Mouse (Mus musculus) limb, embryonic 14.5 days (tissue): ENCODE data around the gene Zglp1. TPM values are rescaled to one million over a fixed set of nuclear protein-coding genes. Genes with fewer than 3 reads are reported as not detected.

ENCODE experiments used
- ATAC-seq: fragments of 200-750 bp; cut with Nextera tagmentation; 2 replicates; pipeline ENCODE4 v1.8.0; 2017; ENCODE audit warnings: low read depth, moderate number of reproducible peaks, moderate TSS enrichment; ENCODE audit not compliant: low FRiP score
- DNase-seq: peaks from one replicate; pipeline ENCODE4 v3.0.0-alpha.2; 2015; ENCODE audit warnings: low spot score
- H3K27ac ChIP-seq: fragments of 300-500 bp; sonication (generic); replicated peaks from 2 replicates; pipeline ENCODE4 v1.5.1; 2014; ENCODE audit warnings: low read depth, mild to moderate bottlenecking, low read length, moderate library complexity, mixed read lengths
- H3K27me3 ChIP-seq: fragments of 300-500 bp; sonication (generic); 2 replicates; pipeline ENCODE4 v1.6.1; 2014; ENCODE audit warnings: low read length, mixed read lengths; ENCODE audit not compliant: control insufficient read depth, insufficient read depth
- H3K36me3 ChIP-seq: fragments of 300-500 bp; sonication (generic); 2 replicates; pipeline ENCODE4 v1.6.1; 2014; ENCODE audit warnings: mild to moderate bottlenecking, low read length, moderate library complexity, mixed read lengths; ENCODE audit not compliant: control insufficient read depth, insufficient read depth
- H3K4me1 ChIP-seq: fragments of 300-500 bp; sonication (generic); 2 replicates; pipeline ENCODE4 v1.6.1; 2014; ENCODE audit warnings: antibody characterized with exemption, low read length, mixed read lengths; ENCODE audit not compliant: control insufficient read depth, insufficient read depth
- H3K4me2 ChIP-seq: fragments of 300-500 bp; sonication (generic); replicated peaks from 2 replicates; pipeline ENCODE4 v1.6.1; 2014; ENCODE audit warnings: low read depth, mild to moderate bottlenecking, low read length, moderate library complexity; ENCODE audit not compliant: severe bottlenecking
- H3K4me3 ChIP-seq: fragments of 300-500 bp; sonication (generic); replicated peaks from 2 replicates; pipeline ENCODE4 v1.5.1; 2014; ENCODE audit warnings: low read length
- H3K9ac ChIP-seq: fragments of 300-500 bp; sonication (generic); 2 replicates; pipeline ENCODE4 v1.6.1; 2014; ENCODE audit warnings: mild to moderate bottlenecking, low read depth, low read length, moderate library complexity; ENCODE audit not compliant: severe bottlenecking
- H3K9me3 ChIP-seq: fragments of 300-500 bp; sonication (generic); 2 replicates; pipeline ENCODE4 v1.6.1; 2016; ENCODE audit warnings: low read length; ENCODE audit not compliant: control insufficient read depth
- POLR2A ChIP-seq: fragments of 200-500 bp; IDR thresholded peaks from 2 replicates; pipeline ENCODE4 v1.8.0; 2012; ENCODE audit warnings: inconsistent platforms, mild to moderate bottlenecking, moderate library complexity, borderline replicate concordance; ENCODE audit not compliant: insufficient read depth, insufficient read length; ENCODE audit errors: extremely low read depth
- WGBS: fragments of 180-500 bp; shearing (Covaris S2); extraction: QIAGEN DNeasy Blood & Tissue Kit; methylation state at CpG from one replicate; pipeline ENCODE4 v1.1.7; 2014; 5-methylcytosine and 5-hydroxymethylcytosine counted together
- microRNA counts: library from miRNA; unstranded; fragments of <30 nt; microRNA quantifications from one replicate; lab custom pipeline; 2016
- microRNA-seq: library from miRNA; unstranded; fragments of <30 nt; microRNA quantifications from one replicate; pipeline ENCODE4, GENCODE M21; 2016
- polyA plus RNA-seq, 2 experiments: library from polyadenylated mRNA; depleted of rRNA in 1 of 2; stranded (reverse) in 1 of 2; unstranded in 1 of 2; fragments of >200 nt; fragmentation: Nextera tagmentation in 1 of 2; extraction: Ambion mirVana in 1 of 2; gene quantifications; 2 replicates each; pipeline versions ENCODE4 v1.2.1 to v1.2.3; 2012 to 2014

Zglp1 gene
- polyA plus RNA-seq, 2 experiments: 1.4 TPM; not detected in 1

- H3K36me3 ChIP-seq: no peaks in the 10 kb centered on the region
- H3K27ac ChIP-seq: no peak overlapping the region
- no peaks in the 10 kb centered on the region for H3K9me3 ChIP-seq
- H3K4me2 ChIP-seq: no peak overlapping the region
- H3K4me1 ChIP-seq: 0 out of 2 replicates have a peak, but pooled peaks cover 8% of the 10 kb centered on the region
- H3K27me3 ChIP-seq: peaks cover 33% of the 10 kb centered on the region
- DNase-seq: no peak
- TF ChIP-seq POLR2A: no peak
- H3K9ac ChIP-seq: no peak overlapping the region
- 90% methylated on average over 2 of the region's 2 CpGs for WGBS
- ATAC-seq: no peak
- no peak overlapping the region for H3K4me3 ChIP-seq
These were observed 48.3 kb downstream of the Zglp1 start for GRCm38 (mm10) chr9:21018600-21018999.

GRCm38 (mm10) chr9:21017177-21017575 lies 49.7 kb downstream of the Zglp1 start:
- H3K4me3 ChIP-seq: peak overlapping the region; percentile 41
- no peak overlapping the region for H3K27ac ChIP-seq
- DNase-seq: no peak
- no peaks in the 10 kb centered on the region for H3K9me3 ChIP-seq
- no peaks in the 10 kb centered on the region for H3K36me3 ChIP-seq
- no peak for TF ChIP-seq POLR2A
- WGBS: 31% methylated on average over 4 of the region's 4 CpGs
- H3K4me2 ChIP-seq: peak overlapping the region; percentile 25
- peaks cover 33% of the 10 kb centered on the region for H3K27me3 ChIP-seq
- no peak overlapping the region for H3K9ac ChIP-seq
- H3K4me1 ChIP-seq: 0 out of 2 replicates have a peak, but pooled peaks cover 8% of the 10 kb centered on the region
- ATAC-seq: no peak

GRCm38 (mm10) chr9:21016331-21017176 lies 50.3 kb downstream of the Zglp1 start:
- ATAC-seq (no peak), DNase-seq (no peak)
- H3K4me3 ChIP-seq: peak overlapping the region; percentile 41
- H3K4me1 ChIP-seq: 0 out of 2 replicates have a peak, but pooled peaks cover 8% of the 10 kb centered on the region
- H3K27ac ChIP-seq: no peak overlapping the region
- H3K9me3 ChIP-seq: no peaks in the 10 kb centered on the region
- H3K27me3 ChIP-seq: peaks cover 33% of the 10 kb centered on the region
- no peaks in the 10 kb centered on the region for H3K36me3 ChIP-seq
- peak overlapping the region; percentile 48; the same call in 1 of the 2 replicates for H3K9ac ChIP-seq
- 4% methylated on average over 17 of the region's 17 CpGs for WGBS
- TF ChIP-seq POLR2A: no peak
- H3K4me2 ChIP-seq: peak overlapping the region; percentile 65

- Histone ChIP-seq H3K4me3 (peak within 1 kb of the TSS; percentile 41), H3K27ac (no peak within 1 kb of the TSS), H3K9me3 (no peaks in the 10 kb centered on the region), H3K4me1 (0 out of 2 replicates have a peak, but pooled peaks cover 8% of the 10 kb centered on the region), H3K4me2 (peak within 1 kb of the TSS; percentile 65), H3K9ac (peak within 1 kb of the TSS; percentile 48), H3K36me3 (no peaks in the 10 kb centered on the region), H3K27me3 (peaks cover 33% of the 10 kb centered on the region)
- WGBS: 0% methylated on average over 28 of the region's 30 CpGs
- ATAC-seq: peak; percentile 32; the same call in 1 of the 2 replicates
- DNase-seq: no peak
- no peak for TF ChIP-seq POLR2A
These were observed 51.2 kb downstream of the Zglp1 start, which contains the start of gene Icam1 for GRCm38 (mm10) chr9:21015571-21016130. Icam1 (plus strand) TSS chr9:21015985.

- TF ChIP-seq POLR2A: no peak
- peak overlapping the region; percentile 65 for H3K4me2 ChIP-seq
- no peak overlapping the region for H3K27ac ChIP-seq
- 0 out of 2 replicates have a peak, but pooled peaks cover 8% of the 10 kb centered on the region for H3K4me1 ChIP-seq
- no peaks in the 10 kb centered on the region for H3K36me3 ChIP-seq
- H3K9me3 ChIP-seq: no peaks in the 10 kb centered on the region
- DNase-seq (no peak), ATAC-seq (peak; percentile 44; the same call in 1 of the 2 replicates)
- H3K4me3 ChIP-seq: peak overlapping the region; percentile 41
- WGBS: 4% methylated on average over 29 of the region's 29 CpGs
- peak overlapping the region; percentile 48 for H3K9ac ChIP-seq
- H3K27me3 ChIP-seq: peaks cover 33% of the 10 kb centered on the region
These were observed 52.0 kb downstream of the Zglp1 start for GRCm38 (mm10) chr9:21014691-21015570.

MicroRNAs encoded within 50 kb of the gene (microRNA counts, 519-probe panel; counts per million panel counts)
- microRNA mmu-miR-1900 (lab: Ali Mortazavi, UCI): 3,093 counts per million, percentile 58 among the panel's probes with 10 or more counts

Small RNA genes lying within 50 kb of the gene (microRNA-seq; reads per million reads assigned to microRNA genes)
- not detected for gene Mir1900
- not detected for gene Mir7082

Other genes starting within 250 kb of the Zglp1 start
- not detected in 2 replicates for gene Rdh8, start 248.6 kb downstream of the Zglp1 start, polyA plus RNA-seq (2012; rRNA removed)
- gene Rdh8, start 248.6 kb downstream of the Zglp1 start, polyA plus RNA-seq (2014; fragmentation: Nextera tagmentation; extraction: Ambion mirVana): not detected in 2 replicates
- gene A230050P20Rik, start 198.5 kb downstream of the Zglp1 start, polyA plus RNA-seq (2012; rRNA removed): 25.4 and 35.2 TPM in 2 replicates
- gene A230050P20Rik, start 198.5 kb downstream of the Zglp1 start, polyA plus RNA-seq (2014; fragmentation: Nextera tagmentation; extraction: Ambion mirVana): 4.5 and 4.7 TPM in 2 replicates
- gene Angptl6, start 187.4 kb downstream of the Zglp1 start, polyA plus RNA-seq (2012; rRNA removed): 3.1 and 4.0 TPM in 2 replicates
- 2.4 and 4.3 TPM in 2 replicates for gene Angptl6, start 187.4 kb downstream of the Zglp1 start, polyA plus RNA-seq (2014; fragmentation: Nextera tagmentation; extraction: Ambion mirVana)
- 147 and 175 TPM in 2 replicates for gene Ppan, start 178.9 kb downstream of the Zglp1 start, polyA plus RNA-seq (2012; rRNA removed)
- 79.8 and 82.7 TPM in 2 replicates for gene Ppan, start 178.9 kb downstream of the Zglp1 start, polyA plus RNA-seq (2014; fragmentation: Nextera tagmentation; extraction: Ambion mirVana)
- 167 and 179 TPM in 2 replicates for gene Eif3g, start 168.5 kb downstream of the Zglp1 start, polyA plus RNA-seq (2012; rRNA removed)
- 287 and 289 TPM in 2 replicates for gene Eif3g, start 168.5 kb downstream of the Zglp1 start, polyA plus RNA-seq (2014; fragmentation: Nextera tagmentation; extraction: Ambion mirVana)
- gene Dnmt1, start 107.2 kb downstream of the Zglp1 start, polyA plus RNA-seq (2012; rRNA removed): 115 and 118 TPM in 2 replicates
- gene Dnmt1, start 107.2 kb downstream of the Zglp1 start, polyA plus RNA-seq (2014; fragmentation: Nextera tagmentation; extraction: Ambion mirVana): 60.9 and 62.0 TPM in 2 replicates
- 28.3 and 37.6 TPM in 2 replicates for gene S1pr2, start 90.3 kb downstream of the Zglp1 start, polyA plus RNA-seq (2012; rRNA removed)
- gene S1pr2, start 90.3 kb downstream of the Zglp1 start, polyA plus RNA-seq (2014; fragmentation: Nextera tagmentation; extraction: Ambion mirVana): 59.9 and 67.9 TPM in 2 replicates
- 89.0 and 114 TPM in 2 replicates for gene Mrpl4, start 64.4 kb downstream of the Zglp1 start, polyA plus RNA-seq (2012; rRNA removed)
- gene Mrpl4, start 64.4 kb downstream of the Zglp1 start, polyA plus RNA-seq (2014; fragmentation: Nextera tagmentation; extraction: Ambion mirVana): 115 and 118 TPM in 2 replicates
- 15.5 and 16.6 TPM in 2 replicates for gene Icam1, start 51.1 kb downstream of the Zglp1 start, polyA plus RNA-seq (2012; rRNA removed)
- gene Icam1, start 51.1 kb downstream of the Zglp1 start, polyA plus RNA-seq (2014; fragmentation: Nextera tagmentation; extraction: Ambion mirVana): 18.3 and 21.2 TPM in 2 replicates
- gene Icam4, start 37.7 kb downstream of the Zglp1 start, polyA plus RNA-seq (2012; rRNA removed): 0.26 and 0.47 TPM in 2 replicates
- gene Icam4, start 37.7 kb downstream of the Zglp1 start, polyA plus RNA-seq (2014; fragmentation: Nextera tagmentation; extraction: Ambion mirVana): 0.99 and 1.3 TPM in 2 replicates
- gene Icam5, start 35.0 kb downstream of the Zglp1 start, polyA plus RNA-seq (2012; rRNA removed): 0.23 and 0.34 TPM in 2 replicates
- 0.08 and 0.11 TPM in 2 replicates for gene Icam5, start 35.0 kb downstream of the Zglp1 start, polyA plus RNA-seq (2014; fragmentation: Nextera tagmentation; extraction: Ambion mirVana)
- gene Gm49373, start 6.0 kb upstream of the Zglp1 start, polyA plus RNA-seq (2012; rRNA removed): 1.8 and 1.9 TPM in 2 replicates
- gene Gm49373, start 6.0 kb upstream of the Zglp1 start, polyA plus RNA-seq (2014; fragmentation: Nextera tagmentation; extraction: Ambion mirVana): 0.72 and 1.0 TPM in 2 replicates
- 68.9 and 80.0 TPM in 2 replicates for gene Fdx1l, start 6.5 kb upstream of the Zglp1 start, polyA plus RNA-seq (2012; rRNA removed)
- 65.1 and 67.4 TPM in 2 replicates for gene Fdx1l, start 6.5 kb upstream of the Zglp1 start, polyA plus RNA-seq (2014; fragmentation: Nextera tagmentation; extraction: Ambion mirVana)
- gene Gm38431, start 24.9 kb upstream of the Zglp1 start, polyA plus RNA-seq (2012; rRNA removed): 5.3 and 5.9 TPM in 2 replicates
- gene Gm38431, start 24.9 kb upstream of the Zglp1 start, polyA plus RNA-seq (2014; fragmentation: Nextera tagmentation; extraction: Ambion mirVana): 1.6 and 2.6 TPM in 2 replicates
- 94.0 and 125 TPM in 2 replicates for gene Raver1, start 24.9 kb upstream of the Zglp1 start, polyA plus RNA-seq (2012; rRNA removed)
- gene Raver1, start 24.9 kb upstream of the Zglp1 start, polyA plus RNA-seq (2014; fragmentation: Nextera tagmentation; extraction: Ambion mirVana): 74.7 and 76.3 TPM in 2 replicates
- gene Tyk2, start 64.2 kb upstream of the Zglp1 start, polyA plus RNA-seq (2012; rRNA removed): 20.9 and 25.8 TPM in 2 replicates
- gene Tyk2, start 64.2 kb upstream of the Zglp1 start, polyA plus RNA-seq (2014; fragmentation: Nextera tagmentation; extraction: Ambion mirVana): 10.6 and 11.4 TPM in 2 replicates
- 145 and 257 TPM in 2 replicates for gene Cdc37, start 82.9 kb upstream of the Zglp1 start, polyA plus RNA-seq (2012; rRNA removed)
- 292 and 299 TPM in 2 replicates for gene Cdc37, start 82.9 kb upstream of the Zglp1 start, polyA plus RNA-seq (2014; fragmentation: Nextera tagmentation; extraction: Ambion mirVana)
- gene Pde4a, start 98.6 kb upstream of the Zglp1 start, polyA plus RNA-seq (2012; rRNA removed): 5.7 and 7.1 TPM in 2 replicates
- gene Pde4a, start 98.6 kb upstream of the Zglp1 start, polyA plus RNA-seq (2014; fragmentation: Nextera tagmentation; extraction: Ambion mirVana): 4.4 and 5.7 TPM in 2 replicates
- 52.8 and 73.8 TPM in 2 replicates for gene Keap1, start 172.3 kb upstream of the Zglp1 start, polyA plus RNA-seq (2012; rRNA removed)
- 50.4 and 52.3 TPM in 2 replicates for gene Keap1, start 172.3 kb upstream of the Zglp1 start, polyA plus RNA-seq (2014; fragmentation: Nextera tagmentation; extraction: Ambion mirVana)
- 1.6 TPM in 2 replicates for gene S1pr5, start 181.3 kb upstream of the Zglp1 start, polyA plus RNA-seq (2012; rRNA removed)
- 1.1 and 2.5 TPM in 2 replicates for gene S1pr5, start 181.3 kb upstream of the Zglp1 start, polyA plus RNA-seq (2014; fragmentation: Nextera tagmentation; extraction: Ambion mirVana)
- gene Atg4d, start 198.2 kb upstream of the Zglp1 start, polyA plus RNA-seq (2012; rRNA removed): 26.9 and 29.0 TPM in 2 replicates
- 31.6 and 35.8 TPM in 2 replicates for gene Atg4d, start 198.2 kb upstream of the Zglp1 start, polyA plus RNA-seq (2014; fragmentation: Nextera tagmentation; extraction: Ambion mirVana)
- 30.0 and 43.2 TPM in 2 replicates for gene Kri1, start 220.9 kb upstream of the Zglp1 start, polyA plus RNA-seq (2012; rRNA removed)
- gene Kri1, start 220.9 kb upstream of the Zglp1 start, polyA plus RNA-seq (2014; fragmentation: Nextera tagmentation; extraction: Ambion mirVana): 13.7 and 14.5 TPM in 2 replicates
- 43.2 and 48.1 TPM in 2 replicates for gene Cdkn2d, start 224.3 kb upstream of the Zglp1 start, polyA plus RNA-seq (2012; rRNA removed)
- gene Cdkn2d, start 224.3 kb upstream of the Zglp1 start, polyA plus RNA-seq (2014; fragmentation: Nextera tagmentation; extraction: Ambion mirVana): 51.1 and 56.0 TPM in 2 replicates
- 12.8 and 16.3 TPM in 2 replicates for gene Ap1m2, start 245.2 kb upstream of the Zglp1 start, polyA plus RNA-seq (2012; rRNA removed)
- gene Ap1m2, start 245.2 kb upstream of the Zglp1 start, polyA plus RNA-seq (2014; fragmentation: Nextera tagmentation; extraction: Ambion mirVana): 23.0 and 29.3 TPM in 2 replicates